Mouse (Mus musculus) intestine, embryonic 14.5 days (tissue): ENCODE data around the gene Ykt6. TPM values are rescaled to one million over a fixed set of nuclear protein-coding genes. Genes with fewer than 3 reads are reported as not detected.

Experiments used
- ATAC-seq: fragments of 200-750 bp; cut with Nextera tagmentation; replicated peaks from 2 replicates; pipeline ENCODE4 v1.8.0; 2017; ENCODE audit warnings: low read depth, moderate number of reproducible peaks, moderate TSS enrichment, moderate library complexity; ENCODE audit not compliant: low FRiP score, low TSS enrichment
- DNase-seq: peaks from one replicate; pipeline ENCODE4 v3.0.0-alpha.2; 2018; ENCODE audit warnings: low spot score
- H3K27ac ChIP-seq: fragments of 300-500 bp; sonication (generic); 2 replicates; pipeline ENCODE4 v1.5.1; 2014; ENCODE audit warnings: low read depth, mild to moderate bottlenecking, control low read depth
- H3K27me3 ChIP-seq: fragments of 300-500 bp; sonication (generic); replicated peaks from 2 replicates; pipeline ENCODE4 v1.6.1; 2014; ENCODE audit warnings: low read length, control low read depth; ENCODE audit not compliant: control insufficient read depth, insufficient read depth
- H3K36me3 ChIP-seq: fragments of 300-500 bp; sonication (generic); 2 replicates; pipeline ENCODE4 v1.6.1; 2014; ENCODE audit warnings: low read length, control low read depth; ENCODE audit not compliant: control insufficient read depth, insufficient read depth
- H3K4me1 ChIP-seq: fragments of 300-500 bp; sonication (generic); replicated peaks from 2 replicates; pipeline ENCODE4 v1.6.1; 2014; ENCODE audit warnings: low read length, control low read depth, mixed read lengths; ENCODE audit not compliant: control insufficient read depth, insufficient read depth
- H3K4me2 ChIP-seq: fragments of 300-500 bp; sonication (generic); 2 replicates; pipeline ENCODE4 v1.6.1; 2014; ENCODE audit warnings: low read length
- H3K4me3 ChIP-seq: fragments of 300-500 bp; sonication (generic); 2 replicates; pipeline ENCODE4 v1.5.1; 2014; ENCODE audit warnings: low read depth, low read length, control low read depth, mixed read lengths
- H3K9ac ChIP-seq: fragments of 300-500 bp; sonication (generic); 2 replicates; pipeline ENCODE4 v1.6.1; 2014; ENCODE audit warnings: mild to moderate bottlenecking, low read length
- H3K9me3 ChIP-seq: fragments of 300-500 bp; sonication (generic); 2 replicates; pipeline ENCODE4 v1.6.1; 2016; ENCODE audit warnings: low read length, control low read depth; ENCODE audit not compliant: control insufficient read depth
- WGBS: fragments of 180-500 bp; shearing (Covaris S2); extraction: QIAGEN DNeasy Blood & Tissue Kit; methylation state at CpG from one replicate; pipeline ENCODE4 v1.1.7; 2014; 5-methylcytosine and 5-hydroxymethylcytosine counted together
- polyA plus RNA-seq: library from polyadenylated mRNA; unstranded; fragments of >200 nt; fragmentation: Nextera tagmentation; extraction: Ambion mirVana; gene quantifications from 2 replicates; pipeline ENCODE4 v1.2.1, GENCODE M21; 2014

The Ykt6 gene
- polyA plus RNA-seq, 1 experiment from 2014 or later: 23.0 TPM

GRCm38 (mm10) chr11:6011879-6012278 is 56.4 kb downstream of the Ykt6 start:
- H3K9ac ChIP-seq: no peak overlapping the region
- no peaks in the 10 kb centered on the region for H3K36me3 ChIP-seq
- no peaks in the 10 kb centered on the region for H3K4me1 ChIP-seq
- no peak overlapping the region for H3K4me3 ChIP-seq
- DNase-seq (no peak), ATAC-seq (0 out of 2 replicates have a peak, but pooled peaks have one; percentile 23)
- 96% methylated on average over 3 of the region's 3 CpGs for WGBS
- H3K27me3 ChIP-seq: no peaks in the 10 kb centered on the region
- H3K4me2 ChIP-seq: no peak overlapping the region
- H3K27ac ChIP-seq: no peak overlapping the region
- H3K9me3 ChIP-seq: no peaks in the 10 kb centered on the region

GRCm38 (mm10) chr11:6013359-6013758 is 57.9 kb downstream of the Ykt6 start:
- no peak for ATAC-seq
- no peak for DNase-seq

GRCm38 (mm10) chr11:6015011-6015431 is 59.5 kb downstream of the Ykt6 start:
- Histone ChIP-seq H3K27me3 (no peaks in the 10 kb centered on the region), H3K4me2 (no peak overlapping the region), H3K4me1 (no peaks in the 10 kb centered on the region), H3K9ac (no peak overlapping the region), H3K36me3 (no peaks in the 10 kb centered on the region), H3K27ac (no peak overlapping the region), H3K9me3 (no peaks in the 10 kb centered on the region), H3K4me3 (no peak overlapping the region)
- WGBS: 79% methylated on average over 6 of the region's 6 CpGs
- no peak for DNase-seq
- no peak for ATAC-seq

More at GRCm38 (mm10) chr11:6013359-6013758, 57.9 kb downstream of the Ykt6 start:
- no peak overlapping the region for H3K4me3 ChIP-seq
- H3K27me3 ChIP-seq: no peaks in the 10 kb centered on the region
- WGBS: 49% methylated on average over 2 of the region's 2 CpGs
- no peaks in the 10 kb centered on the region for H3K36me3 ChIP-seq
- H3K9me3 ChIP-seq: no peaks in the 10 kb centered on the region
- no peak overlapping the region for H3K27ac ChIP-seq
- no peak overlapping the region for H3K4me2 ChIP-seq
- H3K4me1 ChIP-seq: no peaks in the 10 kb centered on the region
- H3K9ac ChIP-seq: no peak overlapping the region

- DNase-seq: peak; percentile 75
Observed at GRCm38 (mm10) chr11:6016368-6016767, 60.9 kb downstream of the Ykt6 start.

GRCm38 (mm10) chr11:6016797-6017395 is 61.4 kb downstream of the Ykt6 start:
- no peaks in the 10 kb centered on the region for H3K36me3 ChIP-seq
- no peaks in the 10 kb centered on the region for H3K27me3 ChIP-seq
- H3K4me1 ChIP-seq: no peaks in the 10 kb centered on the region
- no peak for DNase-seq
- no peak overlapping the region for H3K4me3 ChIP-seq
- no peak overlapping the region for H3K4me2 ChIP-seq
- WGBS: 54% methylated on average over 9 of the region's 9 CpGs
- H3K9me3 ChIP-seq: no peaks in the 10 kb centered on the region
- no peak overlapping the region for H3K27ac ChIP-seq
- no peak for ATAC-seq
- H3K9ac ChIP-seq: no peak overlapping the region

More at GRCm38 (mm10) chr11:6016368-6016767, 60.9 kb downstream of the Ykt6 start:
- no peaks in the 10 kb centered on the region for H3K4me1 ChIP-seq
- H3K27me3 ChIP-seq: no peaks in the 10 kb centered on the region
- ATAC-seq: no peak
- no peak overlapping the region for H3K9ac ChIP-seq
- no peaks in the 10 kb centered on the region for H3K9me3 ChIP-seq
- H3K4me2 ChIP-seq: no peak overlapping the region
- WGBS: 0% methylated on average over 3 of the region's 3 CpGs
- H3K36me3 ChIP-seq: no peaks in the 10 kb centered on the region
- no peak overlapping the region for H3K27ac ChIP-seq
- no peak overlapping the region for H3K4me3 ChIP-seq

Other genes with a start within 250 kb of the Ykt6 start
- gene Mrps24, start 240.0 kb upstream of the Ykt6 start, polyA plus RNA-seq: 229 and 246 TPM in 2 replicates
- gene Urgcp, start 193.3 kb upstream of the Ykt6 start, polyA plus RNA-seq: 17.6 and 18.2 TPM in 2 replicates
- 116 and 126 TPM in 2 replicates for gene Dbnl, start 167.2 kb upstream of the Ykt6 start, polyA plus RNA-seq
- 2.0 and 2.4 TPM in 2 replicates for gene Pgam2, start 152.0 kb upstream of the Ykt6 start, polyA plus RNA-seq
- gene Polm, start 117.7 kb upstream of the Ykt6 start, polyA plus RNA-seq: 10.2 and 10.8 TPM in 2 replicates
- 37.6 and 37.9 TPM in 2 replicates for gene Aebp1, start 93.7 kb upstream of the Ykt6 start, polyA plus RNA-seq
- gene Pold2, start 77.4 kb upstream of the Ykt6 start, polyA plus RNA-seq: 130 and 137 TPM in 2 replicates
- 22.9 and 33.3 TPM in 2 replicates for gene Myl7, start 56.9 kb upstream of the Ykt6 start, polyA plus RNA-seq
- gene Gck, start 5.6 kb upstream of the Ykt6 start, polyA plus RNA-seq: 1.2 and 2.3 TPM in 2 replicates
- 2.9 and 3.4 TPM in 2 replicates for gene Camk2b, start 110.7 kb downstream of the Ykt6 start, polyA plus RNA-seq
- gene A730071L15Rik, start 244.3 kb downstream of the Ykt6 start, polyA plus RNA-seq: 0.50 and 0.54 TPM in 2 replicates
- gene Nudcd3, start 244.7 kb downstream of the Ykt6 start, polyA plus RNA-seq: 37.8 and 43.3 TPM in 2 replicates